Mouse (Mus musculus) stomach, embryonic 15.5 days (tissue): ENCODE data around the gene Cacna1h. TPM values are rescaled to one million over a fixed set of nuclear protein-coding genes. Genes with fewer than 3 reads are reported as not detected.

Source experiments
- ATAC-seq: fragments of 200-750 bp; cut with Nextera tagmentation; 2 replicates; pipeline ENCODE4 v1.8.0; 2017; ENCODE audit warnings: low read depth, moderate number of reproducible peaks, moderate TSS enrichment; ENCODE audit not compliant: insufficient read depth, low FRiP score
- H3K27ac ChIP-seq: fragments of 300-500 bp; sonication (generic); 2 replicates; pipeline ENCODE4 v1.5.1; 2015; ENCODE audit warnings: mild to moderate bottlenecking, inconsistent platforms
- H3K27me3 ChIP-seq: fragments of 300-500 bp; sonication (generic); replicated peaks from 2 replicates; pipeline ENCODE4 v1.6.1; 2015; ENCODE audit warnings: inconsistent platforms
- H3K36me3 ChIP-seq: fragments of 300-500 bp; sonication (generic); 2 replicates; pipeline ENCODE4 v1.6.1; 2015; ENCODE audit warnings: inconsistent platforms
- H3K4me1 ChIP-seq: fragments of 300-500 bp; sonication (generic); 2 replicates; pipeline ENCODE4 v1.6.1; 2015; ENCODE audit warnings: inconsistent platforms
- H3K4me2 ChIP-seq: fragments of 300-500 bp; sonication (generic); 2 replicates; pipeline ENCODE4 v1.6.1; 2015; ENCODE audit warnings: mild to moderate bottlenecking, inconsistent platforms
- H3K4me3 ChIP-seq: fragments of 300-500 bp; sonication (generic); replicated peaks from 2 replicates; pipeline ENCODE4 v1.5.1; 2015; ENCODE audit warnings: inconsistent platforms
- H3K9ac ChIP-seq: fragments of 300-500 bp; sonication (generic); 2 replicates; pipeline ENCODE4 v1.6.1; 2015; ENCODE audit warnings: inconsistent platforms
- H3K9me3 ChIP-seq: fragments of 300-500 bp; sonication (generic); 2 replicates; pipeline ENCODE4 v1.6.1; 2016; ENCODE audit warnings: inconsistent platforms
- WGBS: fragments of 180-500 bp; shearing (Covaris S2); methylation state at CpG from one replicate; pipeline ENCODE4 v1.1.7; 2015; 5-methylcytosine and 5-hydroxymethylcytosine counted together
- polyA plus RNA-seq: library from polyadenylated mRNA; unstranded; fragments of >200 nt; fragmentation: Nextera tagmentation; extraction: Ambion mirVana; gene quantifications from 2 replicates; pipeline ENCODE4 v1.2.1, GENCODE M21; 2015

Cacna1h gene
- polyA plus RNA-seq, 1 experiment from 2014 or later = 5.6 TPM

- H3K36me3 ChIP-seq = no peaks in the 10 kb centered on the region
- no peak overlapping the region for H3K4me2 ChIP-seq
- no peak overlapping the region for H3K27ac ChIP-seq
- H3K9ac ChIP-seq = no peak overlapping the region
- no peaks in the 10 kb centered on the region for H3K9me3 ChIP-seq
- no peaks in the 10 kb centered on the region for H3K4me1 ChIP-seq
- no peak for ATAC-seq
- no peak overlapping the region for H3K4me3 ChIP-seq
- no peaks in the 10 kb centered on the region for H3K27me3 ChIP-seq
- WGBS = 63% methylated on average over 2 of the region's 2 CpGs
Measured at GRCm38 (mm10) chr17:25361291-25361690, 72.3 kb downstream of the Cacna1h start.

GRCm38 (mm10) chr17:25345462-25345861 lies 88.1 kb downstream of the Cacna1h start, which contains the start of gene Tpsab1:
TSS of gene Tpsab1 (minus strand) at chr17:25345562.
- Histone ChIP-seq H3K36me3 (no peaks in the 10 kb centered on the region), H3K9ac (no peak within 1 kb of the TSS), H3K27me3 (no peaks in the 10 kb centered on the region), H3K27ac (no peak within 1 kb of the TSS), H3K4me2 (no peak within 1 kb of the TSS), H3K9me3 (no peaks in the 10 kb centered on the region), H3K4me1 (no peaks in the 10 kb centered on the region), H3K4me3 (no peak within 1 kb of the TSS)
- WGBS = 87% methylated on average over 4 of the region's 4 CpGs
- no peak for ATAC-seq

- Histone ChIP-seq H3K4me3 (no peak overlapping the region), H3K9me3 (no peaks in the 10 kb centered on the region), H3K27me3 (no peaks in the 10 kb centered on the region), H3K36me3 (no peaks in the 10 kb centered on the region), H3K4me2 (no peak overlapping the region), H3K27ac (no peak overlapping the region), H3K9ac (no peak overlapping the region), H3K4me1 (no peaks in the 10 kb centered on the region)
- WGBS = 40% methylated on average over 3 of the region's 3 CpGs
- no peak for ATAC-seq
Measured at GRCm38 (mm10) chr17:25341490-25341889, 92.1 kb downstream of the Cacna1h start.

DNA sequence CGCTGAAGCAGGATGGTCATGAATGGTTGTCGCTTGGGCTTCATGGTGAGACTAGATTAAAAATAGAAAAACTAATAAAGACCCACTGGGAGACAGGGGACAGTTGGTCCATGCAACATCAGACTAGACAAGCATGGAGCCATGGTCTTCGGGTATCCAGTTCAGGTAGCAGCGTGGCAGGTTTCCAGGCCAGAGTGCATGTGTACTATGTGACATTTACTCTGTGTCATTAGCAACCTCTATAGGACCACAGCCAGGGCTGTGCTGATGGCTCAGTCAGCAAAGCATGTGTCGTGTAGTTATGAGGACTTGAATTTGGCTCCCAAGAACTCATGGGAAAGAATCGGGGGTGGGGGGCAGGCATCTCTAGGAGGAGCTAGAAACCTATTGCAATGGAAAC lies 93.6 kb downstream of the Cacna1h start:
- no peaks in the 10 kb centered on the region for H3K9me3 ChIP-seq

DNA sequence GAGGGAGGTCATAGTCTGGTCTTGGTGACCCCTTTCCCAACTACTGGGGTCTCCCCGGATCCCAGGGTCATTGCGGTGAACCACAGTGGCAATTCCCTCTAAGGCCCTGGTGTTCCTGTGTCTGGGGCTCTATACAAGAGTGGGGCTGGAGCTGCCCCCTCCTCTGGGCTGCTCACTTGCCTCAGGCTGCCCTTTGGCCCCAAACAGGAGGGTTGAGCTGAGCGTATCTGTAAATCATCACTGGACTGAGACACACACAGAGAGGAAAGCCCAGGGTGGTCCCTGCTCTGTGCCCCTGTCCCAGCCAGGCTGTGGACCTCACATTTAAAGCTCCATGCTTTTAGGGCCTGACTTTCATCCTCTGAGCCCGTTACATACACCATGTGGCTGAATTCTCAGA lies 95.4 kb downstream of the Cacna1h start:
- H3K36me3 ChIP-seq = no peaks in the 10 kb centered on the region
- no peaks in the 10 kb centered on the region for H3K4me1 ChIP-seq
- 76% methylated on average over 4 of the region's 4 CpGs for WGBS
- H3K4me3 ChIP-seq = no peak overlapping the region
- H3K9ac ChIP-seq = no peak overlapping the region
- no peak overlapping the region for H3K27ac ChIP-seq
- H3K27me3 ChIP-seq = peaks cover 4% of the 10 kb centered on the region; the same call in 1 of the 2 replicates
- no peak overlapping the region for H3K4me2 ChIP-seq
- H3K9me3 ChIP-seq = no peaks in the 10 kb centered on the region
- no peak for ATAC-seq

More for the DNA sequence above, 93.6 kb downstream of the Cacna1h start:
- no peak for ATAC-seq
- H3K4me1 ChIP-seq = no peaks in the 10 kb centered on the region
- H3K27me3 ChIP-seq = no peaks in the 10 kb centered on the region
- 82% methylated on average over 6 of the region's 6 CpGs for WGBS
- H3K4me2 ChIP-seq = no peak overlapping the region
- no peaks in the 10 kb centered on the region for H3K36me3 ChIP-seq
- no peak overlapping the region for H3K27ac ChIP-seq
- H3K4me3 ChIP-seq = no peak overlapping the region
- H3K9ac ChIP-seq = no peak overlapping the region

GRCm38 (mm10) chr17:25333943-25334342 lies 99.6 kb downstream of the Cacna1h start:
- no peak for ATAC-seq

GRCm38 (mm10) chr17:25332321-25332720 lies 101.3 kb downstream of the Cacna1h start:
- H3K27ac ChIP-seq = no peak overlapping the region
- no peaks in the 10 kb centered on the region for H3K4me1 ChIP-seq
- H3K27me3 ChIP-seq = peaks cover 4% of the 10 kb centered on the region; the same call in 1 of the 2 replicates
- H3K36me3 ChIP-seq = no peaks in the 10 kb centered on the region
- H3K4me2 ChIP-seq = no peak overlapping the region
- no peaks in the 10 kb centered on the region for H3K9me3 ChIP-seq
- H3K4me3 ChIP-seq = no peak overlapping the region
- no peak overlapping the region for H3K9ac ChIP-seq
- ATAC-seq = no peak
- WGBS = 71% methylated on average over 9 of the region's 9 CpGs

More at GRCm38 (mm10) chr17:25333943-25334342, 99.6 kb downstream of the Cacna1h start:
- no peaks in the 10 kb centered on the region for H3K36me3 ChIP-seq
- H3K9me3 ChIP-seq = no peaks in the 10 kb centered on the region
- no peak overlapping the region for H3K27ac ChIP-seq
- H3K4me1 ChIP-seq = no peaks in the 10 kb centered on the region
- 4% methylated on average over 8 of the region's 8 CpGs for WGBS
- peaks cover 4% of the 10 kb centered on the region; the same call in 1 of the 2 replicates for H3K27me3 ChIP-seq
- H3K4me2 ChIP-seq = no peak overlapping the region
- no peak overlapping the region for H3K9ac ChIP-seq
- H3K4me3 ChIP-seq = no peak overlapping the region

Other genes with a start within 250 kb of the Cacna1h start
- 34.1 and 35.5 TPM in 2 replicates for gene BC003965, start 249.2 kb downstream of the Cacna1h start, polyA plus RNA-seq
- gene Unkl, start 245.4 kb downstream of the Cacna1h start, polyA plus RNA-seq = 7.2 TPM in 2 replicates
- gene Gnptg, start 193.7 kb downstream of the Cacna1h start, polyA plus RNA-seq = 41.9 and 44.2 TPM in 2 replicates
- gene Tsr3, start 193.6 kb downstream of the Cacna1h start, polyA plus RNA-seq = 42.8 and 43.1 TPM in 2 replicates
- gene Baiap3, start 177.4 kb downstream of the Cacna1h start, polyA plus RNA-seq = 3.3 and 7.2 TPM in 2 replicates
- gene Ube2i, start 159.2 kb downstream of the Cacna1h start, polyA plus RNA-seq = 503 and 542 TPM in 2 replicates
- 1.8 TPM in 2 replicates for gene Prss34, start 135.4 kb downstream of the Cacna1h start, polyA plus RNA-seq
- gene Prss28, start 125.1 kb downstream of the Cacna1h start, polyA plus RNA-seq = not detected in 2 replicates
- not detected in 2 replicates for gene Prss29, start 115.1 kb downstream of the Cacna1h start, polyA plus RNA-seq
- 0.24 and 0.64 TPM in 2 replicates for gene Tpsab1, start 88.2 kb downstream of the Cacna1h start, polyA plus RNA-seq
- gene Tpsb2, start 67.5 kb downstream of the Cacna1h start, polyA plus RNA-seq = 10.4 and 14.3 TPM in 2 replicates
- gene Tpsg1, start 64.5 kb downstream of the Cacna1h start, polyA plus RNA-seq = 3.5 and 4.7 TPM in 2 replicates
- 0.12 and 0.31 TPM in 2 replicates for gene Tekt4, start 20.8 kb upstream of the Cacna1h start, polyA plus RNA-seq
- 0.32 and 0.37 TPM in 2 replicates for gene Sstr5, start 63.5 kb upstream of the Cacna1h start, polyA plus RNA-seq
- gene Sox8, start 136.9 kb upstream of the Cacna1h start, polyA plus RNA-seq = 5.8 and 6.0 TPM in 2 replicates
- 27.4 and 29.8 TPM in 2 replicates for gene Lmf1, start 145.3 kb upstream of the Cacna1h start, polyA plus RNA-seq